Mouse (Mus musculus): ENCODE results near the gene Slc22a18. TPM values are rescaled to one million over a fixed set of nuclear protein-coding genes. Genes with fewer than 3 reads are reported as not detected.
"Not testable (repeated sequence)": the region's sequence is repeated elsewhere in the genome, so short reads cannot be mapped to it uniquely, and the experiment has no call there.

Gene Slc22a18
- polyA plus RNA-seq, 1 experiment from 2014 or later, result 0.78 TPM

DNA sequence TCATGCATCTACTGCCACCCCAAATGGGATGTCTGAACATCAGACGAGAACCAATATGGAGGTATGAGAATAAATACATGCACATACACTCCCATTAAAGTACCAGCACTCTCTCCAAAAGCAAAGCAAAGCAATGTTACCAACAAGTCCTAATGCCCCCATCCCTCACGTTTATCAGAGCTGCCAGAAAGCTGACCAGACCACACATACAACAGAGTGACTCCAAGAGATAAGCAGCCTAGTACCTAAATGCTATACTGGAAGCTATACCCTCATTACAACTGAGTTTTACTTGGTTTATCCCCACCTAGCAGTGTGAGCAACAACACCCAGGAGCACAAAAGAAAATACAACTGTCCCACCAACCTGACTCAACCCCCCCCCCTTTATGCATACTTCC, 59.7 kb downstream of the Slc22a18 start:
- Histone ChIP-seq H3K4me2 (ENCODE audit: low read length) (no peak overlapping the region), H3K9ac (replicated peaks; ENCODE audit: low read length) (no peak overlapping the region), H3K4me3 (replicated peaks; ENCODE audit: low read depth, low read length) (no peak overlapping the region), H3K4me1 (ENCODE audit: control insufficient read depth, insufficient read depth, low read length) (no peaks in the 10 kb centered on the region), H3K27ac (replicated peaks; ENCODE audit: low read depth, low read length) (no peak overlapping the region), H3K9me3 (ENCODE audit: control insufficient read depth, low read length) (no peaks in the 10 kb centered on the region), H3K36me3 (ENCODE audit: control insufficient read depth, insufficient read depth, low read length) (peaks cover 96% of the 10 kb centered on the region), H3K27me3 (ENCODE audit: control insufficient read depth, insufficient read depth, low read length) (no peaks in the 10 kb centered on the region)
- DNase-seq (no peak), ATAC-seq (ENCODE audit: low FRiP score, low TSS enrichment) (no peak)
- 90% methylated on average over 2 of the region's 2 CpGs for WGBS

GRCm38 (mm10) chr7:143536251-143536650, 62.7 kb downstream of the Slc22a18 start:
- Histone ChIP-seq H3K36me3 (ENCODE audit: control insufficient read depth, insufficient read depth, low read length) (peaks cover 89% of the 10 kb centered on the region), H3K27ac (replicated peaks; ENCODE audit: low read depth, low read length) (no peak overlapping the region), H3K9me3 (ENCODE audit: control insufficient read depth, low read length) (no peaks in the 10 kb centered on the region), H3K4me2 (ENCODE audit: low read length) (no peak overlapping the region), H3K4me3 (replicated peaks; ENCODE audit: low read depth, low read length) (no peak overlapping the region), H3K9ac (replicated peaks; ENCODE audit: low read length) (no peak overlapping the region), H3K27me3 (ENCODE audit: control insufficient read depth, insufficient read depth, low read length) (no peaks in the 10 kb centered on the region), H3K4me1 (ENCODE audit: control insufficient read depth, insufficient read depth, low read length) (no peaks in the 10 kb centered on the region)
- 97% methylated on average over 3 of the region's 3 CpGs for WGBS
- ATAC-seq (ENCODE audit: low FRiP score, low TSS enrichment), result no peak
- no peak for DNase-seq

- not testable (repeated sequence) for H3K9ac ChIP-seq (replicated peaks; ENCODE audit: low read length); H3K4me3 ChIP-seq (replicated peaks; ENCODE audit: low read depth, low read length); H3K4me2 ChIP-seq (ENCODE audit: low read length); H3K9me3 ChIP-seq (ENCODE audit: control insufficient read depth, low read length); ATAC-seq (ENCODE audit: low FRiP score, low TSS enrichment); H3K27me3 ChIP-seq (ENCODE audit: control insufficient read depth, insufficient read depth, low read length); H3K4me1 ChIP-seq (ENCODE audit: control insufficient read depth, insufficient read depth, low read length); DNase-seq; H3K27ac ChIP-seq (replicated peaks; ENCODE audit: low read depth, low read length)
- WGBS, result 94% methylated on average over 6 of the region's 6 CpGs
- H3K36me3 ChIP-seq (ENCODE audit: control insufficient read depth, insufficient read depth, low read length), result peaks cover 70% of the 10 kb centered on the region
Observed at GRCm38 (mm10) chr7:143538229-143538628, 64.7 kb downstream of the Slc22a18 start.

GRCm38 (mm10) chr7:143538671-143539070, 65.1 kb downstream of the Slc22a18 start:
- no peak overlapping the region for H3K9ac ChIP-seq (replicated peaks; ENCODE audit: low read length)
- 93% methylated on average over 1 of the region's 1 CpGs for WGBS
- no peak overlapping the region for H3K4me2 ChIP-seq (ENCODE audit: low read length)
- H3K9me3 ChIP-seq (ENCODE audit: control insufficient read depth, low read length), result no peaks in the 10 kb centered on the region
- H3K36me3 ChIP-seq (ENCODE audit: control insufficient read depth, insufficient read depth, low read length), result peaks cover 65% of the 10 kb centered on the region
- H3K4me1 ChIP-seq (ENCODE audit: control insufficient read depth, insufficient read depth, low read length), result no peaks in the 10 kb centered on the region
- no peak overlapping the region for H3K4me3 ChIP-seq (replicated peaks; ENCODE audit: low read depth, low read length)
- no peak for DNase-seq
- H3K27me3 ChIP-seq (ENCODE audit: control insufficient read depth, insufficient read depth, low read length), result no peaks in the 10 kb centered on the region
- ATAC-seq (ENCODE audit: low FRiP score, low TSS enrichment), result no peak
- H3K27ac ChIP-seq (replicated peaks; ENCODE audit: low read depth, low read length), result no peak overlapping the region

DNA sequence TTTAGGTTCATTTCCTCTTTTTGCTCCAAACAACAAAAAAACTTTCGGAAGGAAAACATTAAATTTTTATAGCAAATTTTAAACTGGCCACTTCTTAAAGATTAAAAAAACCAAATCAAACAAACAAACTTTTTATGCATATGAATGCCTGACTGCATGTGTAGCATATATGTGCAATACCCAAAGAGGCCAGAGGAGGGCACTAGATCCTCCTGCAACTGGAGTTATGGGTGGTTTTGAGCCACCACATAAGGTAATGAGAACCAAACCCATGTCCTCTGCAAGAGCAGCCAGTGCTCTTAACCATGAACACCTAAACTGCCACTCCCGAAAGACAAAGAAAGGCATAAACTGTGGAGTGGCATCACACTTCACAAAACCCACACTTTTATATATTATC, 70.8 kb downstream of the Slc22a18 start:
- ATAC-seq (ENCODE audit: low FRiP score, low TSS enrichment), result no peak
- no peak overlapping the region for H3K9ac ChIP-seq (replicated peaks; ENCODE audit: low read length)
- WGBS, result 97% methylated on average over 2 of the region's 2 CpGs

DNA sequence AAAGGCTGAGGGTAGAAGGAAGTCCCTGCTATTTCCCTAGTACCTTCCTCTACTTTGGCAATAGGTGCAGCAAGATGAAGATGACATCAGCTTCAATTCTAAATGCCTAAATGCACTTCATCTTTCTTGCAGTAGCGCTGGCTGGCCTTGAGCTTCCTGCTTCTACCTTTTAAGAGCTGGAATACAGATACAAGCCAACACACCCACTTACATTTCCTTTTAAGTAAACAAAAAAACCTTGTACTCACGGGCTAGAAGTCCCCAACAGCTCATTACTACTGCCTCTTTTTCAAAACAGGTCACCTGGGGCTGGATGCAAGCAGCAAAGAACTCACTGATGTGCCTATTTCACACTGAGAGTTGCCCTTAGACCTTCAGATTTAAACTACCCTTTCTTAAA, 73.0 kb downstream of the Slc22a18 start:
- Histone ChIP-seq H3K4me1 (ENCODE audit: control insufficient read depth, insufficient read depth, low read length) (peaks cover 25% of the 10 kb centered on the region), H3K27me3 (ENCODE audit: control insufficient read depth, insufficient read depth, low read length) (no peaks in the 10 kb centered on the region), H3K4me3 (replicated peaks; ENCODE audit: low read depth, low read length) (no peak overlapping the region), H3K4me2 (ENCODE audit: low read length) (peak overlapping the region; percentile 76; the same call in 1 of the 2 replicates), H3K27ac (replicated peaks; ENCODE audit: low read depth, low read length) (no peak overlapping the region), H3K9me3 (ENCODE audit: control insufficient read depth, low read length) (no peaks in the 10 kb centered on the region), H3K9ac (replicated peaks; ENCODE audit: low read length) (no peak overlapping the region), H3K36me3 (ENCODE audit: control insufficient read depth, insufficient read depth, low read length) (no peaks in the 10 kb centered on the region)
- ATAC-seq (ENCODE audit: low FRiP score, low TSS enrichment), result no peak
- 81% methylated on average over 2 of the region's 2 CpGs for WGBS
- DNase-seq, result no peak

More for the DNA sequence above, 70.8 kb downstream of the Slc22a18 start:
- Histone ChIP-seq H3K4me1 (ENCODE audit: control insufficient read depth, insufficient read depth, low read length) (peaks cover 20% of the 10 kb centered on the region), H3K9me3 (ENCODE audit: control insufficient read depth, low read length) (no peaks in the 10 kb centered on the region), H3K27me3 (ENCODE audit: control insufficient read depth, insufficient read depth, low read length) (no peaks in the 10 kb centered on the region), H3K36me3 (ENCODE audit: control insufficient read depth, insufficient read depth, low read length) (peaks cover 9% of the 10 kb centered on the region), H3K4me2 (ENCODE audit: low read length) (no peak overlapping the region), H3K27ac (replicated peaks; ENCODE audit: low read depth, low read length) (no peak overlapping the region), H3K4me3 (replicated peaks; ENCODE audit: low read depth, low read length) (no peak overlapping the region)
- peak; percentile 48 for DNase-seq

DNA sequence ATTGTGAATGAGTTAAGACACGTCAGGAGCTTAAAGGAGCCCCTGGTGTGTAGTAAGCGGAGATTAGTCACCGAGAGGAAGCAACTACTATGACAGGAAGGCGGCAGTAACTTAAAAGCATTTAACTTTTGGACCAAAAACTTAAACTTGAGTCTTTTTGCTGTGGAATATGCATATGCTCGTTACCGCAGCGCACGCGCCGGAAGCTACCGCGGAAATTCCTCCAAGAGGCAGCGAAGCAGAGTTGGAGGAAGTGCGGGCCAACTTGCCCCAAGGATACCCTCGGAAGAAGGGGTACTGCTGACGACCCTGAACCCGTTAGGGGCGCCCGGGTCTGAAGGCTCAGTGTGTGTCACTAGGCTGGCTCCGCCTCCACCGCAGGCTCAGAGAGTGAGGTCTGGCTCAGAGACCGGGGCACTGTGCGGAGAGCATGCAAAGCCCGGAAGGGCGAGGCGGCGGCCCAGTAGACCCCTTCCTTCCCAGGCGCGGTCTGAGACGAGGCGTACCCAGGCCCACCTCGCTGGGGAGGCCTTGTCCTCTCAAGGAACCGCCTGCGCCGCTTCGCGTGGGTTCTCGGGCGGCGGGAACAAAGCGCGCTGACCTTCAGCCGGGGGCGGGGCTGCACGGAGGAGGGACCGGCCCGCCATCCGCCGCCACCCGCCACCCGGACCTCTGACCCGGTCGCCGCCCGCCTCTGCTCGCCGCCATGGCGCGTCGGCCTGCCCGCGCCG, 74.9 kb downstream of the Slc22a18 start:
- ATAC-seq (ENCODE audit: low FRiP score, low TSS enrichment) (peak; percentile 74), DNase-seq (peak; percentile 69)
- WGBS, result under 1% methylated on average over 49 of the region's 63 CpGs
- Histone ChIP-seq H3K27ac (replicated peaks; ENCODE audit: low read depth, low read length) (peak overlapping the region; percentile 88), H3K9me3 (ENCODE audit: control insufficient read depth, low read length) (no peaks in the 10 kb centered on the region), H3K4me2 (ENCODE audit: low read length) (peak overlapping the region; percentile 76), H3K27me3 (ENCODE audit: control insufficient read depth, insufficient read depth, low read length) (no peaks in the 10 kb centered on the region), H3K4me3 (replicated peaks; ENCODE audit: low read depth, low read length) (peak overlapping the region; percentile 95), H3K36me3 (ENCODE audit: control insufficient read depth, insufficient read depth, low read length) (0 out of 2 replicates have a peak, but pooled peaks cover 2% of the 10 kb centered on the region), H3K4me1 (ENCODE audit: control insufficient read depth, insufficient read depth, low read length) (peaks cover 25% of the 10 kb centered on the region), H3K9ac (replicated peaks; ENCODE audit: low read length) (peak overlapping the region; percentile 90)
